Mouse (Mus musculus) midbrain, embryonic 11.5 days (tissue): ENCODE data around the gene Patj. TPM values are rescaled to one million over a fixed set of nuclear protein-coding genes. Genes with fewer than 3 reads are reported as not detected.
"Not testable (repeated sequence)": the region's sequence is repeated elsewhere in the genome, so short reads cannot be mapped to it uniquely, and the experiment has no call there.

Experiments
- ATAC-seq: fragments of 200-750 bp; cut with Nextera tagmentation; 2 replicates; pipeline ENCODE4 v1.8.0; 2017; ENCODE audit warnings: moderate TSS enrichment, moderate library complexity; ENCODE audit not compliant: low FRiP score
- DNase-seq: peaks from one replicate; pipeline ENCODE4 v3.0.0; 2015; ENCODE audit warnings: low spot score; ENCODE audit errors: missing footprints
- H3K27ac ChIP-seq: fragments of 300-500 bp; sonication (generic); 2 replicates; pipeline ENCODE4 v1.5.1; 2014; ENCODE audit warnings: low read depth, low read length
- H3K27me3 ChIP-seq: fragments of 300-500 bp; sonication (generic); 2 replicates; pipeline ENCODE4 v1.6.1; 2014; ENCODE audit warnings: mild to moderate bottlenecking, low read length, moderate library complexity, mixed read lengths; ENCODE audit not compliant: control insufficient read depth, insufficient read depth
- H3K36me3 ChIP-seq: fragments of 300-500 bp; sonication (generic); 2 replicates; pipeline ENCODE4 v1.6.1; 2014; ENCODE audit warnings: mild to moderate bottlenecking, low read length, moderate library complexity, mixed read lengths; ENCODE audit not compliant: control insufficient read depth, insufficient read depth
- H3K4me1 ChIP-seq: fragments of 300-500 bp; sonication (generic); 2 replicates; pipeline ENCODE4 v1.6.1; 2014; ENCODE audit warnings: low read length; ENCODE audit not compliant: control insufficient read depth, insufficient read depth
- H3K4me2 ChIP-seq: fragments of 300-500 bp; sonication (generic); 2 replicates; pipeline ENCODE4 v1.6.1; 2014; ENCODE audit warnings: mild to moderate bottlenecking, moderate library complexity
- H3K4me3 ChIP-seq: fragments of 300-500 bp; sonication (generic); 2 replicates; pipeline ENCODE4 v1.5.1; 2014; ENCODE audit warnings: low read depth, low read length
- H3K9ac ChIP-seq: fragments of 300-500 bp; sonication (generic); 2 replicates; pipeline ENCODE4 v1.6.1; 2014; ENCODE audit warnings: low read length
- H3K9me3 ChIP-seq: fragments of 300-500 bp; sonication (generic); 2 replicates; pipeline ENCODE4 v1.6.1; 2016; ENCODE audit warnings: low read length; ENCODE audit not compliant: control insufficient read depth
- WGBS: fragments of 180-500 bp; shearing (Covaris S2); extraction: QIAGEN DNeasy Blood & Tissue Kit; methylation state at CpG from one replicate; pipeline ENCODE4 v1.1.7; 2014; 5-methylcytosine and 5-hydroxymethylcytosine counted together
- polyA plus RNA-seq: library from polyadenylated mRNA; unstranded; fragments of >200 nt; fragmentation: Nextera tagmentation; extraction: Ambion mirVana; gene quantifications from 2 replicates; pipeline ENCODE4 v1.2.1, GENCODE M21; 2014

Patj gene
- polyA plus RNA-seq, 1 experiment from 2014 or later: 7.4 TPM

GRCm38 (mm10) chr4:98400926-98401583 is 5.5 kb downstream of the Patj start:
- peak; percentile 81 for DNase-seq
- Histone ChIP-seq H3K4me3 (no peak overlapping the region), H3K4me2 (no peak overlapping the region), H3K4me1 (no peaks in the 10 kb centered on the region), H3K36me3 (no peaks in the 10 kb centered on the region), H3K27me3 (no peaks in the 10 kb centered on the region), H3K9ac (no peak overlapping the region), H3K27ac (no peak overlapping the region), H3K9me3 (no peaks in the 10 kb centered on the region)
- ATAC-seq: no peak
- 27% methylated on average over 6 of the region's 6 CpGs for WGBS

- no peaks in the 10 kb centered on the region for H3K36me3 ChIP-seq
- no peaks in the 10 kb centered on the region for H3K27me3 ChIP-seq
- no peaks in the 10 kb centered on the region for H3K9me3 ChIP-seq
- ATAC-seq: no peak
- 84% methylated on average over 2 of the region's 2 CpGs for WGBS
- no peak overlapping the region for H3K4me2 ChIP-seq
- H3K4me1 ChIP-seq: no peaks in the 10 kb centered on the region
- H3K27ac ChIP-seq: no peak overlapping the region
- H3K4me3 ChIP-seq: no peak overlapping the region
- H3K9ac ChIP-seq: no peak overlapping the region
- no peak for DNase-seq
Measured at GRCm38 (mm10) chr4:98401584-98401962, 6.0 kb downstream of the Patj start.

DNA sequence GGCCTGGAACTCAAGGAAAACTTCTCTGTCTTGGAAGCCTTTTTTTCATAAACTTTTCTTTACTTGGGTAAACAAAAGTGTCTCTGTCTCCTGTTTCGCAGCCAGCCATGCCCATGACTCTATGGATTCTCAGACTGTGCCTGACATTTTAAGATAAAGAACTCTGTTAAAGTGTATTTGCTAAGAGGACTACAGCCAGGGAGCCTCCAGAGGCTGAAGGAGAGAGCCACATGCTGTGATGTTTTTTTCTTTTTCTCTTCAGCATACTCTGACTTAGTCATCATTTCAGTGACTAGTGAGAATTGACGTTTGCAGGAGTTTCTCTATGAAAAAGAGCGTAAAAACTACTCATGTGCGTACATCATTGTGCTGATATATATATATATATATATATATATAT is 7.9 kb downstream of the Patj start:
- Histone ChIP-seq H3K9ac (no peak overlapping the region), H3K4me2 (no peak overlapping the region), H3K27ac (no peak overlapping the region), H3K36me3 (no peaks in the 10 kb centered on the region), H3K4me3 (no peak overlapping the region), H3K9me3 (no peaks in the 10 kb centered on the region), H3K27me3 (no peaks in the 10 kb centered on the region), H3K4me1 (no peaks in the 10 kb centered on the region)
- peak; percentile 33 for DNase-seq
- WGBS: 78% methylated on average over 4 of the region's 4 CpGs
- no peak for ATAC-seq

GRCm38 (mm10) chr4:98404412-98404811 is 8.8 kb downstream of the Patj start:
- no peaks in the 10 kb centered on the region for H3K27me3 ChIP-seq
- no peak for ATAC-seq
- no peak overlapping the region for H3K27ac ChIP-seq
- H3K9me3 ChIP-seq: no peaks in the 10 kb centered on the region
- peak; percentile 28 for DNase-seq
- no peaks in the 10 kb centered on the region for H3K36me3 ChIP-seq
- no peak overlapping the region for H3K9ac ChIP-seq
- H3K4me1 ChIP-seq: no peaks in the 10 kb centered on the region
- H3K4me3 ChIP-seq: no peak overlapping the region
- no peak overlapping the region for H3K4me2 ChIP-seq
- 94% methylated on average over 6 of the region's 6 CpGs for WGBS

DNA sequence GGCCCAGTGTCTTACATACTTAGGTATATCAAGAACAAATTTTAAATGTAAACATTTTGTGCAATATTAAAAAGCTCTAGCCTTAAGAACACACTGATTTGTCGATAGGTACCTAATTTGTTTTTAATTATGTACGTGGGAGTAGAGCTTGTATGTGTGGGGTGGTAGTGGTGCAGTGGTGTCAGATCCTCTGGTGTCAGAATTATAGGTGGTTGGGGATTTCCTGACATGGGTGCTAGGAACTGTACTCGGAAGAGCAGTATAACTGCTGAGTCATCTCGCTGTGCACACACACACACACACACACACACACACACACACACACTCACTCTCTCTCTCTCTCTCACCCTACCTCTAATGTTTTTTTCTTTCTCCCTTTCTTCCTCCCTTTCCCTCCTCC is 12.9 kb downstream of the Patj start:
- no peaks in the 10 kb centered on the region for H3K36me3 ChIP-seq
- no peaks in the 10 kb centered on the region for H3K4me1 ChIP-seq
- no peak overlapping the region for H3K4me2 ChIP-seq
- DNase-seq: no peak
- H3K9me3 ChIP-seq: no peaks in the 10 kb centered on the region
- no peak overlapping the region for H3K9ac ChIP-seq
- no peaks in the 10 kb centered on the region for H3K27me3 ChIP-seq
- WGBS: 96% methylated on average over 4 of the region's 4 CpGs
- no peak overlapping the region for H3K27ac ChIP-seq
- no peak for ATAC-seq
- no peak overlapping the region for H3K4me3 ChIP-seq

DNA sequence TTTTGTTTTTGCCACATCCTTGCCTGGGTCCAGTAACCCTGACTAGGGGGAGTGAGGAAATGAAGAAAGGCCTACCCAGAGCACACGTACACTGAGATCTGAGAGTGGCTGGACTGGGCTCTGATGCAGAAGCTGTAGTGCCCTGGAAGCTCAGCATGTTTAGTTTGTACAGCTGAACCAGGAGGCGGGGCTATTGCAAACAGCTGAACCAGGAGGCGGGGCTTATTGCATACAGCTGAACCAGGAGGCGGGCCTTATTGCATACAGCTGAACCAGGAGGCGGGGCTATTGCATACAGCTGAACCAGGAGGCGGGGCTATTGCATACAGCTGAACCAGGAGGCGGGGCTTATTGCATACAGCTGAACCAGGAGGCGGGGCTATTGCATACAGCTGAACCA is 19.6 kb downstream of the Patj start:
- H3K27ac ChIP-seq, H3K27me3 ChIP-seq, DNase-seq, H3K4me2 ChIP-seq, H3K9me3 ChIP-seq, H3K4me1 ChIP-seq, H3K9ac ChIP-seq, H3K36me3 ChIP-seq, H3K4me3 ChIP-seq, ATAC-seq: not testable (repeated sequence)
- WGBS: 95% methylated on average over 8 of the region's 8 CpGs

DNA sequence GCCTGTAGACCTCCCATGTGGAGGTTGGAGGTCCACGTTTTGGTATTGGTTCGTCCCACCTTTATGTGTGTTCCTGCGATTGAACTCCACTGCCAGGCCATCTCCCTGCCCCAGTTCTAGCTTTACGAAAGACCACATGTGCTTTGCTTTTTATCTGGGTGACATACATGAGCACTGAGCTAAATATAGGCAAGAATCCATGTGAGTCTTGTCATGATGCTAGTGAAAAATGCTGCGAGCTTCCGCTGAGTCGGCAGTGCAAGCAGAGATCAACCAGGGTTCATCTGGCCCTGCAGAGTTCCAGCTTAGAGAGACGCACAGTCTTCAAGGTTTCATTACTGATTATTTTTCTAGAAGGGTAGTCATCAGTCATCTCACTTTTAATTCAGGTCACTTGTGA is 32.8 kb downstream of the Patj start:
- Histone ChIP-seq H3K9me3 (no peaks in the 10 kb centered on the region), H3K27me3 (no peaks in the 10 kb centered on the region), H3K36me3 (no peaks in the 10 kb centered on the region), H3K4me3 (no peak overlapping the region), H3K9ac (no peak overlapping the region), H3K4me1 (no peaks in the 10 kb centered on the region), H3K4me2 (no peak overlapping the region), H3K27ac (no peak overlapping the region)
- no peak for DNase-seq
- ATAC-seq: no peak
- 93% methylated on average over 8 of the region's 8 CpGs for whole genome bisulfite sequencing

GRCm38 (mm10) chr4:98435641-98436457 is 40.3 kb downstream of the Patj start:
- Histone ChIP-seq H3K27ac (no peak overlapping the region), H3K4me1 (no peaks in the 10 kb centered on the region), H3K9ac (no peak overlapping the region), H3K36me3 (no peaks in the 10 kb centered on the region), H3K4me2 (no peak overlapping the region), H3K4me3 (no peak overlapping the region), H3K27me3 (no peaks in the 10 kb centered on the region), H3K9me3 (no peaks in the 10 kb centered on the region)
- WGBS: 88% methylated on average over 10 of the region's 10 CpGs
- ATAC-seq (no peak), DNase-seq (no peak)

DNA sequence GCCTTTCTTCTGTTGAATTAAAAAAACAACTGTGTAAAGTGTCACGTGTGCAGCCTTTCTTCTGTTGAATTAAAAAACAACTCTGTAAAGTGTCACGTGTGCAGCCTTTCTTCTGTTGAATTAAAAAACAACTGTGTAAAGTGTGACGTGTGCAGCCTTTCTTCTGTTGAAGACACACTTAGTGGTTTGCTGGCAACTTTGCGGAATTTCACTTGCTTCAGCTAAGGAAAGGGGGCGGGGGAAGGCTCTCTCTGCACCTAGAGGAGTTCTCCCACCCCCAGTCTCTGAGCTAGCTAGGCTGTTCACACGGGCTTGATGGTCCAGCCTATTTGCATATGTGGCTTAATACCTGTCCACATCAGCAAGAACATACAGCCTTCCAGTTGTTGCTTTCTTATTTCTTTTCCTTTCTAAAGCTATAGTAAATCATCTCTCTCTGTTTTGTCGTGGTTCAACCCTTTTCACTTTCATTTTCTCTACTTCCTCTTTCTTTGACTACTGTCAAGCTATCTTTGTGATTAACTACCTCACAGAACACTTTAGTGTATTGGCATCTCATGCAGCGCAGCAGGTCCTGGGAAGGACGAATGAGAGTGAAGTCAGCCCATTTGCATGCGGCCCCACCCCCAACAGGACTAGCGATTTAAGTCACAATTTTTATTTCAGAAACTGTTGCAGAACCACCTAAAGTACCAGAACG is 41.2 kb downstream of the Patj start:
- no peak overlapping the region for H3K27ac ChIP-seq

More for the DNA sequence above, 41.2 kb downstream of the Patj start:
- Histone ChIP-seq H3K4me2 (no peak overlapping the region), H3K4me3 (no peak overlapping the region), H3K27me3 (no peaks in the 10 kb centered on the region), H3K9ac (no peak overlapping the region), H3K4me1 (no peaks in the 10 kb centered on the region), H3K36me3 (no peaks in the 10 kb centered on the region), H3K9me3 (no peaks in the 10 kb centered on the region)
- ATAC-seq: no peak
- no peak for DNase-seq
- 80% methylated on average over 12 of the region's 12 CpGs for WGBS
